Mouse (Mus musculus) thymus, postnatal 36 days (tissue): ENCODE results near the gene Ncstn.

Experiments
- DNase-seq, 2 experiments: peaks; one replicate each; pipeline ENCODE4 v3.0.0; 2022; ENCODE audit warnings: mixed read lengths in 2 of 2

Gene Ncstn

DNA sequence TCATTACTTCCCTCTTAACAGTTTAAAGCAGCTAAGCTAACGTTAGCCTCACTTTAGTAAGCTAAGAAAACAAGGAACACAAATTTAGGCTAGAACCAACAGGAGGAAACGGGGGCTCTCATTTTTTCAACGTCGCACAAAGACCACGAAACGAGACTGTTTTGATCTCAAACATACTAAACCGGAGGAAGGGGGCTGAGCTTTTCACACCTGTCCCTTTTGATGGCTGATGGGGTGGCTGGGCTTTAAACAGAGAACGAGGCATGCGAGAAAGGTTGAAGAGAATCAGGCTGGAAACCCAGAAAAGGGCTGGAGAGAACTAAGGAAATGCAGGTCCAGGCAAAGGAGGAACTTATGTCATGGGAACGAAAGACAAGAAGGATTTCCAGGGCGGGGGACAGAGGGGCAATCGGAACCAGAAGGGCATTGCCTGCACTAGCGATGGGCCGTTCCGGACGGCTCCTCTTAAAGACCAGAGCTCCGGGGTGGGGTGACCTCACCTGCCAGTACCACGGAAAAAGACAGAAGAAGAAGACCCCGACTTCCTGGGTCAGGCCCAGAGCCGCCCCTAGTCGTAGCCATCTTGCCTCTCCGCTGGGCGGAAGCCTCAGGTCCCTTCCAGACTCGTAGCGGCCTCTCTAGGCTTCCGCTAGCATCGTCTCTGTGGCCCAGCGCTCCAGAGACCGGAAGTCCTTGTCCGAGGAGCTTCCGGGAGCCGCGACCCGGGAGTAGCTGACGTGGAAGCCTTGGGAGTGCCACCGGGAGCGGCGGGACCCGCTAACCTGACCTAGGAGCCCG is at the start of gene Ncstn, which contains the start of gene Copa:
Gene Ncstn, minus strand, starts transcription at position 695 of the 798 bp plus-strand sequence.
Gene Copa, plus strand, starts transcription at position 429 of the 798 bp plus-strand sequence.
- peak; percentile 90 to 92 for DNase-seq

DNA sequence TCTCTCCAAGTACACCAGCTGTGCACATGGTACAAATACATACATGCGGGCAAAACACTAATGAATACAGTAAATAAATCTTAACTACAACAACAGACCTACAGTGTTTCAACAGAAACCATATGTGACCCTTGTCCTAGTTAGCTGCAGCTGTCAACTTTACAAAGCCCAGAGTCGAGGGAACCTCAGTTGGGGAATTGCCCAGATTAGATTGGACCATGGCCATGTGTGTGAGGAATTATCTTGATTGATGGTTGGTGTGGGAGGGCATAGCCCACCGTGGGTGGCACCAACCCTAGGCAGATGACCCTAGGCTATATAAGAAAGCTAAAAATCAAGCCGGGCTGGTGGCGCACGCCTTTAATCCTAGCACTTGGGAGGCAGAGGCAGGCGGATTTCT is 49.7 kb upstream of the Ncstn start:
- no peak for DNase-seq

DNA sequence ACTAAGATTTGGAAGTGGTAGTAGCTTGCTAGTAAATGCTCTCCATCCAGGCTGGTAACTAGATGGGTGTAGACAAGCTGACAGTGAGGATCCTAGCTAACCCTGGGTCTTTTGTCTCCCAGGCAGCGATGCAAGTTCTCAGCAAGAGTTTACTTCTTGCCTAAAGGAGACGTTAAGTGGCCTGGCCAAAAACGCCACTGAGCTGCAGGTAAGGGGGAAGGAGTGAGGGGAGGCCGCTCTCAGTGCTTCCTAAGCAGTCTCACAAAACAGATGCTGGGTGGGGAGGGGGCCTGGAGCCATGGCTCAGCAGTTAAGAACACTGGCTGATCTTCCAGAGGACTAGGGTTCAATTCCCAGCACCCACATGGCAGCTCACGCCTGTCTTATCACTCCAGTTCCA is 47.2 kb upstream of the Ncstn start:
- DNase-seq, result no peak

DNA sequence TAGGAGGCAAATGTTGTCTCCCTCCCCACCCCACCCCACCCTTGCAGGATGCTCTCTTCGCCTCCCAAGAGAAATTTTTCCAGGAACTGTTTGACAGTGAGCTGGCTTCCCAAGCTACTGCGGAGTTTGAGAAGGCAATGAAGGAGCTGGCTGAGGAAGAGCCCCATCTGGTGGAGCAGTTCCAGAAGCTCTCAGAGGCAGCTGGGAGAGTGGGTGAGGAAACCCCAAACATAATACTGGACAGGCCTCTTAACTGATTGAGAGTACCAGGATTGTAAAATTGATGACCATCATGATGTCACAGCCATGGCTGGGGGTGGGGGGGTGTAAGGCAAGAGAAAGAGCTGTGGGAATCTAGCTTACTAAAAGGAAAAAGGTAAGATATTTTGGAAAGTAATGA is 46.5 kb upstream of the Ncstn start:
- no peak for DNase-seq

DNA sequence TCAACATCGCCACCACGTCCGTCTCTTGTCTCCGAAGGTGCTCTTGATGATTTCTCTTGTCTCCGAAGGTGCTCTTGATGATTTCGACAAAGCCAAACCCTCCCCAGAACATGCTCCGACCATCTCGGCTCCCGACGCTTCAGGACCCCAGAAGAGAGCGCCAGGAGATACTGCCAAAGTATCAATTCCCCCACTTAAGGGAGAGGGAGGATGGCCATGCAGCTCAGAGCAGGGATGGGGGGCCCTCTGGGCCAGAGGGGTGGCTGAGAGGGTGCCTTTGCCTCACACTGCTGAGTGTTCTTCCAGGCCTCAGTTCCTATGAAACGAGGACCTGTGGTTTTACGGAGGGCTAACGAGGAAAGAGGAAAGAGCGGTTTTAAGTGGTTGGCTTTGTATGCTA is 46.0 kb upstream of the Ncstn start:
- no peak for DNase-seq

DNA sequence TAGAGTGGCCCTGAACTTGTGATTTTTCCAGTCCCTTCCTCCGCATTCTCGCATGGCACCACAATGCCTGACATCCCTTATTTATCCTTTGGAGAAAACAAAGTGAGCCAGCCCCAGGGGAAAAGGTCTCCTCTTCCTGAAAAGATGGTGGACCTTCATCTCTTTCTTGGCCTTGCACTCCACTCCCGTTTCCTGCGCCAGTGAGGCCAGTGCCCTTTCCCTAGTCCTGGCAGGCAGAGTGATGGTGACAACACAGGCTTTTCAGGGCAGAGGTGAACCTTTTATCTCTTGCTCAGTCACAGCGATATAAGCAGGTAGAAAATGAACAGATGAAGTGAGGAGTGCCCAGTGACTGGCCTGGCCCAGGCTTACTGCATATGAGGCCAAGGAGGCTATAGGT is 44.9 kb upstream of the Ncstn start:
- DNase-seq, result no peak

DNA sequence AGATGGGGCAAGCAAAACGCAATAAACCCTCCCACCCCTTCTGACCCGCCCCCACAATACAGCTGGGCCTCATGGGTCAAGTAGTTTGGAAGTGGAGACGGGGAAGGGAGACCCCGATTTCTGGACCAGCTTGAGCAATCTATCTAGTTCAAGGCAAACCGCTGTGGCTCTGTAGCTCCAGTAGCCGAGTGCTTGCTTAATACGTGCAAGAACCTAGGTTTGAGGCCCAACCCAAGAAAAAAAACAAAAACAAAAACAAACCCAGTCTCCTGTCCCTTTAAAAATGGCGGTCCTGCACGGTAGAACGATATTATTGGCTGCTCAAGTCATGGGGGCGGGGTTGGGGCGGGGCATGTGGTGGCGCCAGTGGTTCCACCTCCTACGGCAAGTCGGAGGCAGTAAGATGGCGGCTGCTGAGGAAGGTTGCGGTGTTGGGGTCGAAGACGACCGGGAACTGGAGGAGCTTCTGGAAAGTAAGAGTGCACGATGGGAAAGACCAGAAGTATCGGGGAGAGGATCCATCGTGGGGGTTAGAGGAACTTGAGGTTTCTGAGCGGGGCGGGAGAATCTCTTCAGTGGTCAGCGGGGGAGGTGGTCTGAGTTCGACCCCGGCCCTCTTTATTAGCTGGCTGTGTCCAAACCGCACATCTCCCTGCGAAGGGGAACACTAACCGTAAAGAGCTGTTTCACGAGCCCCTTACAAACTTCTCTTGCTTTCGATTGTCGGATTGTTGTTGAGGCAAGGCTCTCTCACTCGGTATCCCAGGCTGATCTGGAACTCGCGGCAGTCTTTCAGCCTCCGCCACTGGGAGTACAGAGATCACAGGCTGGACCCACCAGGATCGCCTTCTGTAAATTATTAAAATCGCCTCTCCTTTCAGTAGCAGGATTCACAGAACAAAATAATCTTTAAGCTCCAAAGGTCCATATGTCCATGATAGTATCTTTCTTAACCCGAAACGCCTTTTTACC is 44.1 kb upstream of the Ncstn start, which contains the start of gene Pex19:
Gene Pex19, plus strand, starts transcription at position 380 of the 972 bp plus-strand sequence.
- peak; percentile 66 to 75 for DNase-seq

DNA sequence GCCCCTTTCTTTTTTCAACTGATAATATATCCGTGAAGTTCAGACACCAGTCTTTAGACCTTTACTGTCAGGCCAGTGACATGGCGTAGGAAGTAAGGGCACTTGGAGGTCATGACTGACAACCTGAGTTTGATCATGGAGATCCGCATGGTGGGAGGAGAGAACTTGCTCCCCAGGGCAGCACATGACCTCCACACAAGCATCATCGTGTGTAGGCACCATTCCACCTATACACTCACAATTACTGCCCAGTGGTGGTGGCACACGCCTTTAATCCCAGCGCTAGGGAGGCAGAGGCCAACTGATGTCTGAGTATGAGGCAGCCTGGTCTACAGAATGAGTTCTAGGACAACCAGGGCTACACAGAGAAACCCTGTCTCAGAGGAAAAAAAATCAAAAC is 42.0 kb upstream of the Ncstn start:
- no peak for DNase-seq

DNA sequence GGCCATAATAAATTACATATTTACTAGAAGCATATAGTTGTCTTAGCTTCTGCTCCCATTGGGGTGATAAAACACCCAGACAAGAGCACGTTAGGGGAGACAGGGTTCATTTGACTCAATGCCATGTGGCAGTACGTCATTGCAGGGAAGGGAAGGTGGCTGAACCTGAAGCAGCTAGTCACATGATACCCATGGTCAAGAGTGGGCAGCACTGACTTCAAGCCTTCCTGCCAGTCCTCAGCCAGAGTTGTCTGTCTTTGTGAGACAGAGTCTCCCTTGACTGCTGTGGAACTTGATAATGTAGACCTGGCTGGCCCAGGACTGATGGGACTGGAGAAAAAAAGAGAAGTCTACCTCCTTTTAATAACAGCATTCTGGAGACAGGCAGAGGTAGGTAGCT is 40.1 kb upstream of the Ncstn start:
- DNase-seq, result no peak

DNA sequence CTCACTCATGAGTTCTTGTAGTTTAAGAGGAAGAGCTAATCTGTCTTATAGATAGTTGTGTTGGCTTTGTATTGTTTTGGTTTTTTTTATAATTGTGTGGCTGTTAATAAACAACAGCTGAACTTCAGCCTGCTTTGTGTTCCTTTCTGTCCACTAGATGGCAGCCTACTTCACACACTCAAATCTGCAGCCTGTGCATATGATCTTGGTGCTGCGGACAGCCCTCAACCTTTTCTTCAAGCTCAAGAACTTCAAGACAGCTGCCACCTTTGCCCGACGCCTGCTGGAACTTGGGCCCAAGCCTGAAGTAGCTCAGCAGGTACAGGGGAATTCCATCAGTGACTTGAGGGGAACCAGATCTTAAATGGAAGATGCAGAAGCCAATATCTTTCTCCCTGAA is 37.1 kb upstream of the Ncstn start:
- DNase-seq, result peak in 1 of 2 experiments; percentile 14

DNA sequence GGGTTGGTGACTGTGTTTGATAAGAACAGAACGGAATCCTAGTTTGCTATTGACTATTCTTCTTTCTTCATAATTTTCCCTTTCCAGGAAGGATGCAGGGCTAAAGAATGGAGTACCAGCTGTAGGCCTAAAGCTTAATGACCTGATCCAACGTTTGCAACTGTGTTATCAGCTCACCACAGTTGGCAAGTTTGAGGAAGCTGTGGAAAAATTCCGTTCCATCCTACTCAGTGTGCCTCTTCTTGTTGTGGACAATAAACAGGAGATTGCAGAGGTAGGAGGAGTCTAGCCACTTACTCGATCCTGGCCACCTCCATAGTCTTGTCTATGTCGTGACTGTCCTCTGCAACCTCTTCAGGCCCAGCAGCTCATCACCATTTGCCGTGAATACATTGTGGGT is 36.5 kb upstream of the Ncstn start:
- DNase-seq, result no peak

DNA sequence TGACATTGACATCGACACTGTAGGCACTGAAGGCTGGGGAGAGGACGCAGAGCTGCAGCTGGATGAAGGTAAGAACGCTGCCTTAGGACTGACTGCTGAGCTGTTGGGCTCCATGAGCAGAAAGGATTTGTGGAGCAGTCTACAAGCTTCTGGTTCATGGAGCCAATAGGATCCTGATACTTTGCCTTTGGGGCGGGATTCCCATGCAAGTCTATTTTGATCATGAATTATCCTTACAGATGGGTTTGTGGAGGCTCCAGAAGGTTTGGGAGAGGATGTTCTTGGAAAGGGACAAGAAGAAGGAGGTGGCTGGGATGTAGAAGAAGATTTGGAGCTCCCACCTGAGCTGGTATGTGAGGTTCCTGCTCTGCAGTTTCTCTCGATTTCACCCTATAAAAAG is 34.4 kb upstream of the Ncstn start:
- DNase-seq, result no peak

DNA sequence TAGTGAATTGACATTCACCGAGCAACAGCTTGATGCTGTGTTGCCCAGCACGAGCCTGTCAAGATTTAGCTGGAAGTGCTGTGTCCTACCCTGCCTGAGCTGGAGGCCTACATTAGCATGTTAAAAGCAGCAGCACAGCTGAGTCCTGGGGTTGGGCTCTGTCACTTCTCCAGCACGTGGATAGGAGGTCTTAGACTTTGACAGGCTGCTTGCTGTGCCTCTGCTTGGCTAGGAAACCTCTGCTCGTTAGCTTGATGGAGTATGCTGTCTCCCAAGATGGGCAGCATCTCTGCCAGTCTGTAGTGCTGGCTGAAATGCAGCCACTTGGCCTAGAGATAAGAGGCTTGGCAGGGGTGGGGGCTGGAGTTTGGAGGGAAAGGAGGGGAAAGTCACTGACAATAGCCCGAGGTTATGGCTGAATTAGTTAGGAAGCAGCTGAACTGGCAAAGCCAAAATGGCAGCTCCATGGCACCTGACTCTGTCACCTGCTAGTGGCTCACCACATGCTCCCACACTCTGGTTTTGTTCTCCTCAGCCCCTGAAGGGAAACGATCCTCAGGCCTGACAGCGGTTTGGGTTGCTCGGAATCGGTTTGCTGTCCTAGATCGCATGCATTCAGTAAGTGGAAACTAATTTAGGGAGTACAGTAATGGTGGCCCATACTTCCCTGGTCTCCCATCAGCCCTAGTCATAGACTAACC is 25.3 kb upstream of the Ncstn start:
- no peak for DNase-seq

DNA sequence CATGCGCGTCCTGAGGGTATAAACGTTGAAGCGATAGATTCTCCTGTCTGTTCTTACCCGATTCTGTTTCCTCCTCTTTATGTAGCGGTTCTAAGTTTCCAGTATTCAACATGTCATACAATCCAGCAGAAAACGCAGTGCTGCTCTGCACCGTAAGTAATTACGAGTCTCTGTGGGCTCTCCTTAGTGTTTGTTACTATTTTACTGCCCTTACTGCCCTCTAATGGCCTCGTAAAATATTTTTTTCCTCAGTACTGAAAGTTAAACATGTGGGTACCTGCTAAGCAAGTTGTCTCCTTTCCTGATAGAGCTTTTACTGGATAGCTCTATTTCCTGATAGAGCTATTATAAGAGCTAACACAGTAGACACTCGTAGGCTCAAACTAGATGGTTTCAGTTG is 22.5 kb upstream of the Ncstn start:
- DNase-seq, result no peak

DNA sequence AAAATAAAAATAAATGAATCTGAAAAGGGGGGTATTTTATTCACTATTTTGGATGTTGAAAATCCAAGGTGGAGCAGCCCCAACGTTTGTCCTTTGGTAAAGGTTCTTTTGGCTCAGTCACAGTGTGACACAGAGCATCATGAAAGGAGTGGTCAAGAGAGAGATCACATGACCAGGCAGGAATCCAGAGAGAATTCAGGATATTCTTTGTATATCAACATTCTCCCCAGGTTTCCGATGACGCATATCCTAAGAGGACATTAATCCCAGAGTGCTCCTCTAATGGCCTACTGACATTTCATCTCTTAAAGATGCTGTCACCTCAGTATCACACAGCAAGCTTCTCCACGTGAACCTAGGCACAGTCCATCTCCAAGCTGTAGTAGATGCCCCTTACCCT is 21.0 kb upstream of the Ncstn start:
- no peak for DNase-seq

DNA sequence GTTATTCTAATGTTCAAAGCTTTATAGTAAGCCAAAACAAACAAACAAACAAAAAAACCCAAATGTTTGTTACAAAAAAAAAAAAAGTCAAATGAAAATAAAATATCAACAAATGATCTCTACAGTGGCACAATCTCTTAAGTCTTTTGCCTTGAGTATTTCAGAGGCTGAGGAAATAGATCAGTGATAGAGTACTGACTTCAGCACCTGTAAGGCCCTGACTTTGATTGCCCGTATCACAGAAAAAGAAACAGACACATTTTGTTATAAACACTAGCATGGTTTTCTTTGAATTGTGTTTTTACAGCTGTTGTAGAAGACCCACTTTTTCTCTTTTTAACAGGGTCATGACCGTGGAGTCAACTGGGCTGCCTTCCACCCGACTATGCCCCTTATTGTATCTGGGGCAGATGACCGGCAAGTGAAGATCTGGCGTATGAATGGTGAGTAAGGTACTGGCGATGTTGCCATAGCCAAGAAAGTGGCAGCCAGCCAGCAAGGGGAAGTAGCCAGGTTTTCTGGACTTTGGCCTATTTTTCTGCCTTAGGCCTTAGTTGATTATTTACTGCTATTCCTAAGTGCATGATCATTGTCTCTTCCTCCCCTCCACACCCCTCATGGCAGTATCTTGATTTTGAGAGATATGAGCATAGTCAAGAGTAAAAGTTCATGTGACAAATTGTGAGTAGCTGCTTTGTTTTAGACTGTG is 16.9 kb upstream of the Ncstn start:
- no peak for DNase-seq

DNA sequence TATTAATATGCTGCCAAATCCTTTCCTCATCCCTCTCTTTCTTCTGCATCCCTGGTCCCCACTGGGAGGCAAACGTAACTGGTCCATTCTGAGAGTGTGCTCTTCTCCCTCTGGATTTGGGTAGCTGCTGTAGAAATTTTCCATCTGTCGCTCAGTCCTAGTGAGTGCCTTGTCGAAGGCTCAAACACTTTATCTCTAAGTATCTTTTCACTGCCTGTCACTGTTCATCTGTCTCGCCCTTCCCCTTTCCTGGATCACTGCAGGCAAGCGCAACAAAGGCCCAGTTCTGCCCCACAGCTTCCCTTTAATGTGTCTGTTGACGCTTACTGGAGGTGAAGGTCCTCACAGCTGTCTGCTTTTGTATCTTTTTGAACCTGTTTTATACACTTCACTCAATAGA is 12.6 kb upstream of the Ncstn start:
- no peak for DNase-seq

DNA sequence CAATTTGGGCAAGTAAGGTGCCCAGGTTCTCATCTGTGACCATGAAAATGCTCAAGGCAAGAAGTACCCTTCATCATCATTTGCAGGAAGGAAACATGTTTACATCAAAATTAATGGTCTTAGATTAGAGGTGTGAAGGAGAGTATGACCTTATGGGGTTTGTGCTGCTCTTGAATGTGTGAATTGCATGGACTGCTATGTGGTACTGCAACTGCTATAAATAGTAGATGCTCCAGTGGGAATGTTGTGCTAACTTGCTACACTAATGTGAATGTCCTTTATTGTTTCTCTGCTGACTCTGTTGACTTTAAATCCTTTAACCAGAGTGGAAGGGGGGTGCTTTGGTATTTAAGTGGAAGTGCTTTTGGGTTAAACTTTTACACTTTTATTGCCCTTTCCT is 11.7 kb upstream of the Ncstn start:
- no peak for DNase-seq

DNA sequence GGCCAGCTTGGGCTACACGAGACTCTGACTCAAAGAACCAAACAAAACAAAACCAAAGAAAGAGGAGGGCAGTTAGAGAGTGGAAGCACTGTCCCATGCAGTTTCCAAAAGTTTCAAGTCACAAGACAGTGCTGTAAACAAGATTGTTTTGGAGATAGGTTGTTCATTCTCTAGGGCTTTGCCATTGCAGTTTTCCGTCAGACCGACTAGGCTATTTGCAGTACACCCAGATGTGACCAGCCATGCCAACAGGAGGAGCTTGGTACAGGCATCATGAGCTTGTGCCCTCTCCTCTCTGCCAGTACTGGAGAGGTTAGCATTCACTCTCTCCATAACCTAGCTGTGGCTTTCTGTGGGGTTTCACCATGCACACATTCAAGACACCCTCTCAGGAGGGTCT is 10.9 kb upstream of the Ncstn start:
- no peak for DNase-seq

DNA sequence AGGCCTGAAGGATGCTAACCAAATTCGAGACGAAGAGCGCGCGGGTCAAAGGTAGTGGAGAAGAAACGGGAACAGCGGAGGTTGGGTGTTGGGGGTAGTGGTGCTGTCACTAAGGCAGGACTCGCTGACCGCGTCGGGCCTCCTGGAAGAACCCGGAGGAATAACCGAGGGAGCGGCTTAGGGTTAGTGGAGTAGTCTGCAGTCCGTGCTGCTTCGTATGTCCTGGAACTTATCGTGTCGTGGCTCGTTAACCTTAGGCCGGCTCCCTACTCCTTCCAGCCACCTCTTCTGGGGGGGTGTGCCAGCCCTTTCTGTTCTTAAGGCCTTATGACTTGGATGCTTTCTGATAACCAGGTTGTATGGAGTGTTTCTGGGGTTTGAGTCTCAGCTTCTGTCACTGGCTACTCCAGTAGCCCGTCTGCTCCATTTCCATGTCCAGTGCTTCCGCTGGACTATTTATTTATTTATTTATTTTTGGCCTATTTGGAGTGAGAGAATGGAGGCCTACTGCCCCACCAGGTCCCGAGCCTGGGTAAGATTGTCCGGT is 377 bp upstream of the Ncstn start:
- no peak for DNase-seq

DNA sequence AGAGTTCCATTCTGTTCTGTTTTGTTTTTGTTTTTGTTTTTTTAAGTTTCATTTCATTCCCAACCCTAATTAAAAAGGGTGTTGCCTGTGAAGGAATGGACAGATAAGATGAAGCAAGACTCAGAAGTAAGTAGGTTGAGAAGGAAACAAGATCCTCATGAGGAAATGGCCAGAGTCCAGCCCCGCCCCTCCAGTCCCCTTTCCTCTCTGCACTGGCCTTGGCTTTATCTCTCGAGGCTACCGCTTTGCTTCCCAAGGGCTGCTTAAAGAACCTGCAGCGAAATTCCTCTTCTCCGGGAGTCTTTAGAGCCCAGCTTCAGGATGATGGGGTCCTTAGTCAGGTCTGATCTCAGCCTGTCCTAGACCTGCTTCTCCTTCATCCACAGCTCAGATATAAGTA is 4.6 kb downstream of the Ncstn start:
- DNase-seq, result no peak

DNA sequence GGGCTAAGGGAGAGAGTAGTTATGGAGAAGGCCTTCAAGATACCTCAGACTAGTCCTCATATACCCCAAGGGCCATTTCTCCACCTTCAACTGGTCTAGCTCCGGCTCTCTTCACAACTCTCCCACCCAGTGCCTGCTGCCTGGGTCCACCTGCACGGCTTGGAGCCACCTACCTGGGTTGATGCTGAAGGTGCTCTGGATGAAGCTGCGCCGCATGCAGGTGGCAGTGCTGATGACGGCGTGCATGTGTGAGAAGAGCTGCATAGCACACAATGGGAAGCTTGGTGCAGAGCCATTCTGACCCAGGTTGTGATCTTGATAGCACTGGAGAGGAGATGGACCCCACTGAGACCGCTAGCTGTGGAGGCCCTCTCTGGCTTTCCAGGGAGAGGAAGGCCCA is 10.0 kb downstream of the Ncstn start:
- DNase-seq, result no peak
